Mouse (Mus musculus): Measurements from ENCODE around the gene Myl6. TPM values are rescaled to one million over a fixed set of nuclear protein-coding genes. Genes with fewer than 3 reads are reported as not detected.

Gene Myl6
- polyA plus RNA-seq, 1 experiment from 2014 or later = 742 TPM

DNA sequence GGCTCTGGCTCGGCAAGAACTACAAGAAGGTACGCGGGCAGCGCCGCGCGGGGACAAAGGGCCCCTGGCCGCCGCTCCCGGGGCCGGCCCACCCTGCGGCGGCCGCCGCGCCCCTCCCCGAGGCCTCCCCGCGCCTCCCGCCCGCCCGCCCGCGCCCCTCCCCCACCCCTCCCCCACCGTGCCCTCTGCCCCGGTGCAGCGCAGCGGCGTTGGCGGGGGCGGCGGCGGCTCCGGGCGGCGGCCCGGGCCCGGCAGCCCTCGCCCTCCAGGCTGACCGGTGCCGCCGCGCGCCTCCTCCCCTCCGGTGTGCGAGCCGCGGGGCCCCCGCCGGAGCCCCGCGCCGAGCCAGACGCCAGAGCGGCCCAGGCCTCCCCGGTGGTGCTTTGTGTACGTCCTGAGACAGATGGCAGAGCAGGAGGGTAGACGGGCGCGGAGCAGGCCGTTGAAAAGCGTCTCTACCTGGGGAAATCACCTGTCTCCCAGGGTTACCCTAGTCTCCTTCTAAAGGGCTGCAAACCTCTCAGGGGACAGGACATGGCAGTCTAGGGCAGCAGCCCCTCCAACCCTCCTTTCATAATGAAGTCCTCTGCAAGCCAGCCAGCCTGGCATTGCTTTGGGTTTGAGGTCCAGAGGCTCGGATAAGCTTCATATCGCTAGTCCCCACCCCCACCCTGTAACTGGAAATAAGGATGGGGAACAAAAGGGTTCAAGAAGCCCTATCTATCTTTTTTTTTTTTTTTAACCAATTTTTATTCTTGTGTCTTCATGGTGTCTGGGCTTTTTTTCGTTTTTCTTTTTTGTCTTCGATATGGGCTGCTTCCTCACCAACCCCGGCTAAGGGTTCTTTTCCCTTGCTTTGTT is 34.3 kb downstream of the Myl6 start:
- peak overlapping the region; percentile 99 for H3K9ac ChIP-seq (ENCODE audit: low read depth, low read length)
- no peaks in the 10 kb centered on the region for H3K27me3 ChIP-seq (ENCODE audit: control insufficient read depth, insufficient read depth, low read length)
- peak overlapping the region; percentile 97 for H3K4me3 ChIP-seq (ENCODE audit: low read depth, low read length)
- H3K9me3 ChIP-seq (ENCODE audit: control insufficient read depth, low read length) = no peaks in the 10 kb centered on the region
- peak; percentile 70 for DNase-seq (ENCODE audit: low spot score)
- H3K4me2 ChIP-seq (replicated peaks; ENCODE audit: low read depth, low read length) = peak overlapping the region; percentile 75
- peak; percentile 66 for ATAC-seq (ENCODE audit: low FRiP score)
- 1% methylated on average over 21 of the region's 67 CpGs for WGBS
- H3K4me1 ChIP-seq (replicated peaks; ENCODE audit: control insufficient read depth, insufficient read depth, low read length) = 0 out of 2 replicates have a peak, but pooled peaks cover 2% of the 10 kb centered on the region
- peaks cover 4% of the 10 kb centered on the region; the same call in 1 of the 2 replicates for H3K36me3 ChIP-seq (ENCODE audit: control insufficient read depth, insufficient read depth, low read length)
- peak overlapping the region; percentile 96 for H3K27ac ChIP-seq (ENCODE audit: low read depth, low read length)

DNA sequence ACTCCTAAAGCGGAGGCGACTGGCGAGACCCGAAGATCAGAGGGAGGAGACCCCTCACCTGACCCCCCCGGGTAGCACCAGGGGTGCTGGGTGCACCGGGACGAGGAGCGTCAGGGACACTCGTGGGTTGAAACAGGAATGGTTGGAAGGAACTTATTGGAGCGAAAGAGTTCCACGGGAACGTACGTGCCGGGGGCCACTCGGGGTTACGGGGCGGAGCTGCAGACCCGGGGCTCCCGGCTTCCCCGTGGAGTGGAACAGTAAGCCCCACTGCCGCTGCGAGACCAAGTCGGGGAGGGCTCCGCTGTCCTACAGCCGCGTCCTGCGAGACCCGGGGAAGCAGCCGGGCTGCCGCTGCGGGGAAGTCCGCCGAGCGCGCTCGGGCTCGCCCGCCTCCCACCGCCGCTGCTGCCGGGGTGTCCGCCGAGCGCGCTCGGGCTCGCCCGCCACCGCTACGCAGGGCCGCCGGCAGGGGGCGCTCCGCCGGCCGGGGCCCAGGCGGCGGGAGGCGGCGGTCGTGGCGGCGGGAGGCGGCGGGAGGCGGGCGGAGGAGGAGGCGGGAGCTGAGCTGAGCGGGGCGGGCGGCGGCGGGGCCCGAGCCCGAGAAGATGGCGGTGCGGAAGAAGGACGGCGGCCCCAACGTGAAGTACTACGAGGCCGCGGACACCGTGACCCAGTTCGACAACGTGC is 35.1 kb downstream of the Myl6 start, which contains the start of gene Smarcc2:
TSS of gene Smarcc2 (plus strand) at position 530 of the 690 bp plus-strand sequence.
- H3K4me3 ChIP-seq (ENCODE audit: low read depth, low read length) = peak within 1 kb of the TSS; percentile 97
- peak within 1 kb of the TSS; percentile 79 for H3K4me2 ChIP-seq (replicated peaks; ENCODE audit: low read depth, low read length)
- peak within 1 kb of the TSS; percentile 99 for H3K9ac ChIP-seq (ENCODE audit: low read depth, low read length)
- no peaks in the 10 kb centered on the region for H3K27me3 ChIP-seq (ENCODE audit: control insufficient read depth, insufficient read depth, low read length)
- 0 out of 2 replicates have a peak, but pooled peaks cover 2% of the 10 kb centered on the region for H3K4me1 ChIP-seq (replicated peaks; ENCODE audit: control insufficient read depth, insufficient read depth, low read length)
- no peaks in the 10 kb centered on the region for H3K9me3 ChIP-seq (ENCODE audit: control insufficient read depth, low read length)
- peak; percentile 90 for DNase-seq (ENCODE audit: low spot score)
- H3K27ac ChIP-seq (ENCODE audit: low read depth, low read length) = peak within 1 kb of the TSS; percentile 96
- WGBS = under 1% methylated on average over 46 of the region's 86 CpGs
- peaks cover under 1% of the 10 kb centered on the region; the same call in 1 of the 2 replicates for H3K36me3 ChIP-seq (ENCODE audit: control insufficient read depth, insufficient read depth, low read length)
- ATAC-seq (ENCODE audit: low FRiP score) = peak; percentile 77

DNA sequence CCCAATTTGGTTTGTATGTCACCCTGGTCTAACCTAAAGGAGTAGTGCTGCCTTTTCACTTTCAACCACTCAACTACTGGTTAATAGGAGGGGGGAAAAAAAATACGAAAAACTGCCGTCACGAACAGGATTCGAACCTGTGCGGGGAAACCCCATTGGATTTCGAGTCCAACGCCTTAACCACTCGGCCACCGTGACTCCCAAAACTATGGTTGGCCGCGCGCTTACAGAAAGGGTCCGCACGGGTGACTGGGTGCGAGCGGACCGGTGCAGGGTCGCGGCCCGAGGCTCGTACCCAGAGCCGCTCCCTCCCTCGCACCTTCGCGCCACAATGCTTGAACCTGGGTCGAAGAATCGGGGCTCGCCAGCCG is 35.6 kb downstream of the Myl6 start:
- under 1% methylated on average over 29 of the region's 29 CpGs for WGBS
- Histone ChIP-seq H3K9me3 (ENCODE audit: control insufficient read depth, low read length) (no peaks in the 10 kb centered on the region), H3K4me1 (replicated peaks; ENCODE audit: control insufficient read depth, insufficient read depth, low read length) (0 out of 2 replicates have a peak, but pooled peaks cover 2% of the 10 kb centered on the region), H3K4me2 (replicated peaks; ENCODE audit: low read depth, low read length) (peak overlapping the region; percentile 79), H3K4me3 (ENCODE audit: low read depth, low read length) (peak overlapping the region; percentile 97), H3K27me3 (ENCODE audit: control insufficient read depth, insufficient read depth, low read length) (no peaks in the 10 kb centered on the region), H3K9ac (ENCODE audit: low read depth, low read length) (peak overlapping the region; percentile 99), H3K36me3 (ENCODE audit: control insufficient read depth, insufficient read depth, low read length) (no peaks in the 10 kb centered on the region; the same call in 1 of the 2 replicates), H3K27ac (ENCODE audit: low read depth, low read length) (peak overlapping the region; percentile 96)
- ATAC-seq (ENCODE audit: low FRiP score) (peak; percentile 77), DNase-seq (ENCODE audit: low spot score) (peak; percentile 94)

DNA sequence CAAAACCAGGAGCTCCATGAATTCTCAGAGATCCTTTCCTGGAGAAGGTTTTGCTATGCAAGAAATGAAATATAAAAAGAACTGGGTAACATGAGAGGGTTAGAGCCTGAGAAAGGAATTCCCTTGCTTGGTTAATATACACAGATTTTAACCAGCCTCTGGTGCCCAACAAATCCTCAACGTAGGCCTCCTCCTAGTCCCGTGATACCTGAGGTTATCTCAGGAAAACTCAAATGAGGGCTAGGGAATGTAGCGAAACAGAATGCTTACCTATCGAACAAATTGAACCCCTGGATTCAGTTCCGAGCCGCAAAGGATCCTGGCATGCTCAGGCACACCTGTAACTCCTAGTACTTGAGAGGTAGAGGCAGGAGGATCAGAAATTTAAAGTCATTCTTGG is 36.3 kb downstream of the Myl6 start:
- H3K4me3 ChIP-seq (ENCODE audit: low read depth, low read length) = no peak overlapping the region
- H3K9ac ChIP-seq (ENCODE audit: low read depth, low read length) = no peak overlapping the region
- no peak overlapping the region for H3K27ac ChIP-seq (ENCODE audit: low read depth, low read length)
- 0 out of 2 replicates have a peak, but pooled peaks cover 2% of the 10 kb centered on the region for H3K4me1 ChIP-seq (replicated peaks; ENCODE audit: control insufficient read depth, insufficient read depth, low read length)
- 88% methylated on average over 6 of the region's 6 CpGs for WGBS
- no peaks in the 10 kb centered on the region for H3K9me3 ChIP-seq (ENCODE audit: control insufficient read depth, low read length)
- ATAC-seq (ENCODE audit: low FRiP score) (no peak), DNase-seq (ENCODE audit: low spot score) (no peak)
- no peaks in the 10 kb centered on the region for H3K27me3 ChIP-seq (ENCODE audit: control insufficient read depth, insufficient read depth, low read length)
- H3K4me2 ChIP-seq (replicated peaks; ENCODE audit: low read depth, low read length) = no peak overlapping the region
- H3K36me3 ChIP-seq (ENCODE audit: control insufficient read depth, insufficient read depth, low read length) = no peaks in the 10 kb centered on the region

DNA sequence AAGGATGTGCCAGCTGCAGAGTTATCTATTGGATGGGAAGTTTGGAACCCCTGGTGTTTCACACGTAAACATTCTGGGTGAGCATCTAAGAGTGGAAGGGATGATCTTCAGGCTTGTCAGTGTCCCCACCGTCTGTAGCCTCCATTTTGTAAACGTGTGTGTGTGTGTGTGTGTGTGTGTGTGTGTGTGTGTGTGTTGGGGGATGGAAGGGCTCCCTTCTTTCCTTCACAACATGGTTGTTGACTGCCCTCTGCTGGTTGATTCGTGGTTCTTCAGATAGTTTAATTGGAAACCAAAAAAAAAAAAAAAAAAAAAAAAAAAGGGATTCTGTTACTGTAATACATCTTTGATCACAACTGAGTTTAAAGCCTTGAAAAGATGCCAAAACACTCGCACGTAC is 38.7 kb downstream of the Myl6 start:
- 2% methylated on average over 6 of the region's 6 CpGs for WGBS
- Histone ChIP-seq H3K4me1 (replicated peaks; ENCODE audit: control insufficient read depth, insufficient read depth, low read length) (no peaks in the 10 kb centered on the region), H3K4me2 (replicated peaks; ENCODE audit: low read depth, low read length) (peak overlapping the region; percentile 24; the same call in 1 of the 2 replicates), H3K36me3 (ENCODE audit: control insufficient read depth, insufficient read depth, low read length) (no peaks in the 10 kb centered on the region), H3K9ac (ENCODE audit: low read depth, low read length) (no peak overlapping the region), H3K9me3 (ENCODE audit: control insufficient read depth, low read length) (no peaks in the 10 kb centered on the region), H3K27me3 (ENCODE audit: control insufficient read depth, insufficient read depth, low read length) (no peaks in the 10 kb centered on the region), H3K4me3 (ENCODE audit: low read depth, low read length) (no peak overlapping the region; the same call in 1 of the 2 replicates), H3K27ac (ENCODE audit: low read depth, low read length) (no peak overlapping the region)
- ATAC-seq (ENCODE audit: low FRiP score) (no peak), DNase-seq (ENCODE audit: low spot score) (peak; percentile 88)

DNA sequence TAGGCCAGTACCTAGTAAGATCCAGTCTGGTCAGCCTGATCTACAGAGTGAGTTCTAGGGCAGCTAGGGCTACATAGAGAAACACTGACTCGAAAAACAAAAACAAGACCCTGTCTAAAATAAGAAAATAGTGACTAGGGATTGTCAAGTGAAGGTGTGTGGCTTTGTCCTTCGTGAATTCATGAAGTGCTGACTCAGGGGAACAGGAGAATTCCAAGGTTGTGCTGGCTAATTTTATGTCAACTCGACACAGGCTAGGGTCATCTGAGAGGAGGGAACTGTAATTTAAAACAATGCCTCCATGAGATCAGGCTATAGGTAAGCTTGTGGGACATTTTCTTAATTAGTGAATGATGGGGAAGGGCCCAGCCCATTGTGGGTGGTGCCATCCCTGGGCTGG is 39.5 kb downstream of the Myl6 start:
- no peak overlapping the region for H3K27ac ChIP-seq (ENCODE audit: low read depth, low read length)
- H3K36me3 ChIP-seq (ENCODE audit: control insufficient read depth, insufficient read depth, low read length) = no peaks in the 10 kb centered on the region
- no peaks in the 10 kb centered on the region for H3K4me1 ChIP-seq (replicated peaks; ENCODE audit: control insufficient read depth, insufficient read depth, low read length)
- H3K9me3 ChIP-seq (ENCODE audit: control insufficient read depth, low read length) = no peaks in the 10 kb centered on the region
- no peaks in the 10 kb centered on the region for H3K27me3 ChIP-seq (ENCODE audit: control insufficient read depth, insufficient read depth, low read length)
- no peak for ATAC-seq (ENCODE audit: low FRiP score)
- H3K9ac ChIP-seq (ENCODE audit: low read depth, low read length) = no peak overlapping the region
- H3K4me2 ChIP-seq (replicated peaks; ENCODE audit: low read depth, low read length) = no peak overlapping the region
- WGBS = 76% methylated on average over 3 of the region's 3 CpGs
- no peak overlapping the region for H3K4me3 ChIP-seq (ENCODE audit: low read depth, low read length)
- no peak for DNase-seq (ENCODE audit: low spot score)

DNA sequence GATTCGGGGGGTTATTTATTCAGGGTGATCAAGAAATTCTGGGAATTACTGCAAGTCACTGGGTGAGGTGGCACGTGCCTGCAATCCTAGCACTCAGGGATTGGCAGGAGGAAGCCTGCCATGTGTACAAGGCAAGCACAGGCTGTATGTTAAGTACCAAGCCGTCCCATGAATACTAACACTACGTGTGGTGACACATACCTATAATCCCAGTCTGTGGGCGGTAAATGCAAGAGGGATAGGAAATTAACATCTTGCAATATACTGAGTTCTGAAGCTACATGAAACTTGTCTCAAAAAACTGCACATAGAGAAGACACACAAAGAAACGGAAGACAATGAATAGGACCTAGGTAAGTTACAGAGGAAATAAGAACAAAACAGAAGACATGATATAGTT is 42.9 kb downstream of the Myl6 start:
- Histone ChIP-seq H3K9ac (ENCODE audit: low read depth, low read length) (no peak overlapping the region), H3K27ac (ENCODE audit: low read depth, low read length) (no peak overlapping the region), H3K9me3 (ENCODE audit: control insufficient read depth, low read length) (no peaks in the 10 kb centered on the region), H3K4me1 (replicated peaks; ENCODE audit: control insufficient read depth, insufficient read depth, low read length) (no peaks in the 10 kb centered on the region), H3K36me3 (ENCODE audit: control insufficient read depth, insufficient read depth, low read length) (no peaks in the 10 kb centered on the region), H3K27me3 (ENCODE audit: control insufficient read depth, insufficient read depth, low read length) (no peaks in the 10 kb centered on the region), H3K4me3 (ENCODE audit: low read depth, low read length) (no peak overlapping the region), H3K4me2 (replicated peaks; ENCODE audit: low read depth, low read length) (no peak overlapping the region)
- no peak for ATAC-seq (ENCODE audit: low FRiP score)
- DNase-seq (ENCODE audit: low spot score) = no peak
- WGBS = 81% methylated on average over 6 of the region's 6 CpGs

DNA sequence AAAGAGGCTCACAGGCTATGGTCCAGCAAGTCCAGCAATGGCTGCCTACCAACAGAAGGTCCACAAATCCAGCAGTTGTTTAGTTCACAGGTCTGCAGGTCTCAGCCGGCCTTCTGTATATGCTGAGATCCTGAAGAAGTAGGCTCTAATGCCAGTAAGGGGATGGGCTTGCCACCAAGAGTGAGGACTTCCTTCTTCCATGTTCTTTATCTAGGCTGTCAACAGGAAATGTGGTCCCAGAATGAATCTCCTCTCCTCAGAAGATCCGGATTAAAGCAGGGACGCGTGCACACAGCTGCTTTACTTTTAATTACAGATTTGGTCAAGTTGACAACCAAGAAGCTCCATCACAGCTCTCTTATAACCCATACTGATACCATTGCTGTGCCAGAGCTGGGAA is 48.5 kb downstream of the Myl6 start:
- WGBS = 88% methylated on average over 4 of the region's 4 CpGs
- Histone ChIP-seq H3K4me1 (replicated peaks; ENCODE audit: control insufficient read depth, insufficient read depth, low read length) (no peaks in the 10 kb centered on the region), H3K9me3 (ENCODE audit: control insufficient read depth, low read length) (no peaks in the 10 kb centered on the region), H3K36me3 (ENCODE audit: control insufficient read depth, insufficient read depth, low read length) (no peaks in the 10 kb centered on the region; the same call in 1 of the 2 replicates), H3K27ac (ENCODE audit: low read depth, low read length) (no peak overlapping the region), H3K27me3 (ENCODE audit: control insufficient read depth, insufficient read depth, low read length) (no peaks in the 10 kb centered on the region), H3K4me2 (replicated peaks; ENCODE audit: low read depth, low read length) (no peak overlapping the region), H3K9ac (ENCODE audit: low read depth, low read length) (no peak overlapping the region), H3K4me3 (ENCODE audit: low read depth, low read length) (no peak overlapping the region)
- ATAC-seq (ENCODE audit: low FRiP score) = no peak
- DNase-seq (ENCODE audit: low spot score) = no peak

Data from hindbrain, embryonic 11.5 days (tissue).